Mouse (Mus musculus) testis, postnatal 10 days (tissue): ENCODE results near the gene Pou5f1.
"Not testable (repeated sequence)": the region's sequence is repeated elsewhere in the genome, so short reads cannot be mapped to it uniquely, and the experiment has no call there.

Source experiments
- DNase-seq: peaks from one replicate; pipeline ENCODE4 v3.0.0; 2021; ENCODE audit warnings: low spot score

Gene Pou5f1

DNA sequence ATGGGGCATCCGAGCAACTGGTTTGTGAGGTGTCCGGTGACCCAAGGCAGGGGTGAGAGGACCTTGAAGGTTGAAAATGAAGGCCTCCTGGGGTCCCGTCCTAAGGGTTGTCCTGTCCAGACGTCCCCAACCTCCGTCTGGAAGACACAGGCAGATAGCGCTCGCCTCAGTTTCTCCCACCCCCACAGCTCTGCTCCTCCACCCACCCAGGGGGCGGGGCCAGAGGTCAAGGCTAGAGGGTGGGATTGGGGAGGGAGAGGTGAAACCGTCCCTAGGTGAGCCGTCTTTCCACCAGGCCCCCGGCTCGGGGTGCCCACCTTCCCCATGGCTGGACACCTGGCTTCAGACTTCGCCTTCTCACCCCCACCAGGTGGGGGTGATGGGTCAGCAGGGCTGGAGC, at the start of gene Pou5f1:
Gene Pou5f1 (plus strand): TSS at position 243 of the 400 bp plus-strand sequence.
- DNase-seq = no peak

DNA sequence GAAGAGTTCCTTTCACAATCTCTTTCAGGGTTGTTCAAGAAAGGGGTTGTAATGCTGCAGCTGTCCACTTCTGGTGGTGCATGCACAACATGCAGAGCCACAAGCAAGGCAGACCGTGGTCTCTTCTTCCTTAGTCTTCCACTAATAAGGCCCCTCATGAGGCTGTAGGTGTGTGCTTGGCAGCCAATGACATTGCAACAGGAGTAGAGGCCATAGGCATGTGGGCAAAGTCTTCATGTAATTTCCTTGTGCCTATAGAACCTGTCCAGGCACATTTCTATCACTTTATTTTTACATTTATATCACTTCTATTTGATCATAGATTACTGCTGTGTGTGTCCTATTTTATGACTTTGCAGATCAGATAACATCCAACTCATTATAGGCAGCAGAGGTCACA, 47.6 kb upstream of the Pou5f1 start:
- not testable (repeated sequence) for DNase-seq

DNA sequence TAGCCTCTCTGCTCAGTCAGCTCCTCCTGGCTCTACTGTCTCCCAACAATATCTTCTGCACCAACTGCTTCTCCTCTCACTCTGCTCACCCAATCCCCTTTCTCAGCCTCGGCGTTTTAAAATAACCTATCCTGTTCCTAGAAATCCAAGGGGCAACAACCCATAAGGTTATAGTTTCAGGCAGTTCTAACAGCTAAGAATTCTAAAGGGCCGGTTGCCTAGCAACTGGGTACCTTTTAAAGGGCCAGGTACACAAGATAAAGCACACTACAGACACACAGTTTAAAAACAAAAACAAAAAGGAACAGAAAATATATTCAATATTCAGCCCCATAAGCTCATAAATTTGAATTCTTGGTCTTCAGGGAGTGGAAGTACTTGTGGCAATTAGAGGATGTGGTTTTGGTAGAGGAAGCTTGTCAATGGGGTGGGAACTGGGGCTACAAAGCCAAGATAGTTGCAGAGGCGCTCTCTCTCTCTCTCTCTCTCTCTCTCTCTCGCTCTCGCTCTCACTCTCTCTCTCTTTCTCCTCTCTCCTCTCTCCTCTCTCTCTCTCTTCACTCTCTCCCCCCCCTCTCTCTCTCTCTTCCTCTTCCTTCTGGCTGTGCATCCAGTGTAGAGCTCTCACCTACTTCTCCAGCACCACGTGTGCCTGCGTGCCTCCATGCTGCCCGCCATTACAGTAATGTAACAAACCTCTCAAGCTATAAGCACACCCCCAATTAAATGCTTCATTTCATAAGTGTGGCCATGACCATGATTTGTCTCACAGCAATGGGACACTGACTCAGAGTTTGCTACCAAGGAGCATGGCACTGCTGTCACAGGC, 45.1 kb upstream of the Pou5f1 start:
- DNase-seq = not testable (repeated sequence)

DNA sequence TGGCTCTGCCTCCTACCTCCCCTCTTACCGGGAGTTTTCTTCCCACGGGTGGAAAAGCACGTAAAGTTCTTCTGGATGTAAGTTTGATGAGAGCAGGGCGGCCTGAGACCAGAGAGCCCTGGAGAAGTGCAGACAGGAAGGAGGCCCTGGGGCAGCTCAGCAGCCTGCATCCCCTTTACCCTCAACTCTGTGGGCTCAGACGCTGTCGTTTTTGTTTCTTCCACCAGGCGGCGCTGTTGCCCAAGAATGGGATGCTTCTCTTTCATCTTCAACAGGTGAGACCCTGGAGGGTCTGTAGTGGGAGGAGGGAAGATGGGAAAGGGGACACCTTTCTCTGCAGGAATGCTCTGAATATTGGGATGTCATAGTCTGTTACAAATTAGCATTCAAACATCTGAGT, 40.2 kb upstream of the Pou5f1 start:
- DNase-seq = not testable (repeated sequence)

DNA sequence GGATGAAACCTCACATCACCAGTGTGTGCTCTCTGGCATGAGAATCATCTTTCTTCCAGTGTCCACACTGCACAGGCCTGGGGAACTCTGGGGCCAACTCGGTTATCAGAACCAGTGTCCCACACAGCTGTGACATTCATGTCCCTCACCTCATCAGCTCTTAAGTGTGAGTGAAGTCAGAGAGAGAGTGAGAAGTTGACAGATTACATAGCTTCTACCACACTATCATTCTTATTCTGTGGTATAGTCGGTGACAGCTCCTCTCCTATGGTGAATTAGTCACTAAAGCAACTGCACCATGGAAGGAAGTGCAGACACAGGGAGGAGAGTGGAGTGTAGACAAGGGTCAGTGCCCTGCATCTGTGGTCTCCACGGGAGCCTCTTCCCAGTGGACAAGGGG, 36.9 kb upstream of the Pou5f1 start:
- not testable (repeated sequence) for DNase-seq

DNA sequence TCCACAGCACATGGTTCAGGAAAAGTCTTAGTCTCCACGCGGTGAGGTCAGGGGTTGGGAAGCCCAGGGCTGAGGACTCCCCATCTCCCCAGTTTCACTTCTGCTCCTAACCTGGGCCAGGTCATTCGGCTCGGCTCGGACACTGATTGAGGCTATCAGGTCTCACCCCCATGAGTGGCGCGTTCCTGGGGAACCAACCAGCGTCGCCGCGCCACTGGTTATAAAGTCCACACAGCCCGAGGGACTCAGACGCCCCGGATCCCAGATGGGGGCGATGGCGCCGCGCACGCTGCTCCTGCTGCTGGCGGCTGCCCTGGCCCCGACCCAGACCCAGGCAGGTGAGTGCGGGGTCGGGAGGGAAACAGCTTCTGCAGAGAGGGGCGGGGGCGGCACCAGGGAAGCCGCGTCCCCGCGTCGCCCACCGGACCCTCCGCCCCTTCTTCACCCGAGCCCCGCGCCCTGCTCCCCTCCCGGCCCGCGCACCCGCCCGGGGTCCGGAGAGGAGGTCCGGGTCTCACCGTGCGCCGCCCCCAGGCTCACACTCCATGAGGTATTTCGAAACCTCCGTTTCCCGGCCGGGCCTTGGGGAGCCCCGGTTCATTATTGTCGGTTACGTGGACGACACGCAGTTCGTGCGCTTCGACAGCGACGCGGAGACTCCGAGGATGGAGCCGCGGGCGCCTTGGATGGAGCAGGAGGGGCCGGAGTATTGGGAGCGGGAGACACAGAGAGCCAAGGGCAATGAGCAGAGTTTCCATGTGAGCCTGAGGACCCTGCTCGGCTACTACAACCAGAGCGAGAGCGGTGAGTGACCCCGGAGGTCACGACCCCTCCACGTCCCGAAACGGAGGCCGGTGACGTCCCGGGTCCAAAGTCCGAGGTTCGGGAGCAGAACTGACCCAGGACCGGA, 35.7 kb upstream of the Pou5f1 start, which contains the start of gene H2-Q10:
Gene H2-Q10 (plus strand): TSS at position 248 of the 910 bp plus-strand sequence.
- peak; percentile 57 for DNase-seq

DNA sequence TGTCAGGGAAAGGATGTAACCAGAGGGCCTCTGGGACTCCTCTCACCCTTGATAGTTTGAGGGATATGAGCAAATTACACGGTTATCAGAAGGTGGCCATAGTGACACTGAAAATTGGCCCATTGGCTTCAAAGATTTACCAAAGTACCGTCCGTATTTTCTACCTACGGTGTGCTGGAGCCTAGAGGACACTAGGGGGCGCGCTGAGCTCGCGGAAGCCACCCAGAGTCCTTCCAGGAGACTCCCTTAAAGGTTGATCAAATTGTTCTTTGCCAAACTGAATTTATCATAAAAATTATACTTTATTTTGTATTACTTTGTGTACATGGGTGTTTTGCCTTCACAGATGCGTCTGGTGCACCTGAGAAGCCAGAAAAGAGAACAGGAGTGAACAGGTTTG, 21.8 kb upstream of the Pou5f1 start:
- DNase-seq = peak; percentile 82

DNA sequence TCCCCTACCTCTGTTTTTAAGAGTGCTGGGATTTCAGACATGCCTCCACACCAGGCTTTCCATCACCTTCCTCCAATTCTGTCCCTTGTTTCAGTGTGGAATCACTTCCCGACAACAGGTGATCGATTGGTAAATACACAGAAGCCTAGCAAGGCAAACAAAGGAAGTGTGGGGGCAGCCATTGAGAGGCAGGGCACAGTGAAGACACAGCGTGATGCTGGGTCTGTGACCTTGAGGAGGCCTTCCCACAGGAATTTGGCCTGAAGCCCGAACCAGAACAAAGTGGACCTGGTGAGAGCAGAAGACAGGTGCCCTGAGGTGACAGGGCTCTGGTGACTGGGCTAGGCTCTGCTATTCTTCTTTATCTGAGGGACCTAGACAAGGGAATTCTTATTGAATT, 20.1 kb upstream of the Pou5f1 start:
- peak; percentile 66 for DNase-seq

DNA sequence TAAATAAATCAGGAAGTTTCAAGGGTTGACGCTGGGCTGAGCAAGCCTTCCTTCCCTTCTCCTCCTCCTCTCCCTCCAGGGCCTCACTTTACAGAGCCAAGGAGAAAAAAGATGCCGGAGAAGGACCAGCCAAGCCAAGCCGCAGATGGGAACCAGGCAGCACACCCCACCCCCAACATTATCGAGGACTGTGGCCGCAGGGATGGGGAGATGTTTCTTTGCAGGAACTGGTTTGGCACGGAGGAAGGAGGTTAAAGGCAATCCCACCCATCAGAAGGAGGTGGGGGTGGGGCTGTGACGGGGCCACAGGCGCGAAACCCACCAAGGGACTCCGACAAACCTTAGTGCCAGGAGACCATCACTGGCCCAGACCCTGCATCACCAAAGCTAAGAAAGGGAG, 19.1 kb upstream of the Pou5f1 start:
- DNase-seq = no peak

DNA sequence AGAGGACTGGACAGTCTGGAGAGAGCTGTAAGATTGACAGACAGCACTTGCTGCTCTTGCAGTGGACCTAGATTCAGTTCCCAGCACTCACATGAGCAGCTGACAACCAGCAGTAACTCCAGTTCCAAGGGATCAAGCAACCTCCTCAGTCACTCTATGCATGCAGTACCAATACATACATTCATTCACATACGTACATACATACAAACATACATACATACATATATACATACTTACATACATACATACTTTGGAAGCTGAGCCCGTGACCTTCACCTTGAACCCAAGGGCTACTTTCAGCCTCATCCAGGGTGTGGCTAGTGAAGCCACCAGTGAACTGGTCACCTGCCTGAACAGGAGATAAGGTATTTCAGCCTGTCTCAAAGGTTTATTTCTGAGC, 17.8 kb upstream of the Pou5f1 start:
- DNase-seq = no peak

DNA sequence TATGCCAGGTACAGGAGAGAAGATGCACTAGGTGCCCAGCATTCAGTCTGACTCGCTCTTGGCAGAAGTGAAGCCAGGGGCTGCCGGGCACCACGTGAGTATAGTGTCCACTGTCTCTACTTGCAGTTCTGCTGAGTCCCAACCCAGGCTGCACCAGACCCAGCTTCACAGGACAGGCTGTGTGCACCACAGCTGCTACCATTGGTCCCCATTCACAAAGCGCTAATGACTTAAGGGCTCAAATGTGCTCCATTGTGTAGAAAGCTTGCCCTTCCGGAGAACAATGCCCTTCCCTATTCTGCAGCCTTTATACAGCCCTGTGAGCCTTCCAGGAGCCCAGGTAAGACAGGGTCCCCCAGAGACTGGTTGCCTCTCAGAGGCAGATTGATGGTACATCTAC, 15.5 kb upstream of the Pou5f1 start:
- no peak for DNase-seq

DNA sequence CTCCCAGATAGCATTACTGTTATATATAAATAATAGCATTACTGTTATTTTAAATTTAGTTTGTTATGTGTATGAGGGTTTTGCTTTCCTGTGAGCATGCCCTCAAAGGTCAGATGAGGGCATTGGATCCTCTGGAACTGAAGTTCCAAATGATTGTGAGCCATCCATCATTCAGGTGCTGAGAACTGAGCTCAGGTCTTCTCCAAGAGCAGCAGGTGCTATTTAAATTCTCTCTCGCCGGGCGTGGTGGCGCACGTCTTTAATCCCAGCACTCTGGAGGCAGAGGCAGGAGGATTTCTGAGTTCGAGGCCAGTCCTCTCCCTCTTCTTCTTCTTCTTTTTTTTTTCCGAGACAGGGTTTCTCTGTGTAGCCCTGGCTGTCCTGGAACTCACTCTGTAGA, 8.7 kb upstream of the Pou5f1 start:
- DNase-seq = no peak

DNA sequence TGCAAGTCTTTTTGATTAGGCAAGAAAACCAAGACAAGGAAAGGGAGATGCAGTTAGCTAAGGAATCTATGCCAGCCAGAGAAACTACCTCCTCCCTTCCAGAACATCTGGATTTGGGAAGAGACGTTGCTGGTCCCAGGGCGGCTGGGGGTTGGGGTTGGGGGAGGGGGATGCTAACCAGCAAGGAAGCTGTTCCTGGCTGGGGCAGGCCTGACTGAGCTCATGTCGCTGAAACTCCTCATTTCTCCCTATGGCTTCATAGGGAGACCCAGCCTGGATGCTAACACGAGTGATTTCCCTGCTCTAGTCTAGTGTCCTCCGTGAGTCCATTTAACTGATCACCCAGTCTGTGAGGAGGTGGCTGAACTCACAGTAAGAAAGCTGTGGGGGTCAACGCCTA, 3.6 kb upstream of the Pou5f1 start:
- no peak for DNase-seq

DNA sequence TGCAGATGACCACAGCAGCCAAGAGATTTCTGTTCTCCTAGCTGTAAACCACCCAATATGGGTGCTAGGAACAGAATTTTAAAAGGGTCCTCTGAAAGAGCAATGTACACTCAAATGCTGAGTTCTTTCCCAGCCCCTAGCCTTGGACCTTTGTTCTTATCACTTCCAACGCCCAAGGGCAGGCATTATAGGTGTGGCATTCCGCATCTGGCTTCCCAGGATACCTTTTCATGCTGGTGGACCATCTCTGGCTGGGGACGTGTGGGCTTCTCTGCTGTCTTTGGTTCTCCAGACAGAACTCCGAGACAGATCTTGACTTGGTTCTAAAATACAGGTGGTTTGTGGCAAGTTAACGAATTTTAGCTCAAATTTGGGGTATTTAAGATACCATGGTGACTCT, 3.1 kb upstream of the Pou5f1 start:
- DNase-seq = no peak

DNA sequence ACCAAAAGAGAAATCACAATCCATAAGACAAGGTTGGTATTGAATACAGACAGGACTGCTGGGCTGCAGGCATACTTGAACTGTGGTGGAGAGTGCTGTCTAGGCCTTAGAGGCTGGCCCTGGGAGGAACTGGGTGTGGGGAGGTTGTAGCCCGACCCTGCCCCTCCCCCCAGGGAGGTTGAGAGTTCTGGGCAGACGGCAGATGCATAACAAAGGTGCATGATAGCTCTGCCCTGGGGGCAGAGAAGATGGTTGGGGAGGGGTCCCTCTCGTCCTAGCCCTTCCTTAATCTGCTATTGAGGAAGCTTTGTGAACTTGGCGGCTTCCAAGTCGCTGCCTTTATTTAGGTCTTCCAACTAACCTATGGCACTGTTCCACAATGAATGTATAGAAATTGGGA, 2.0 kb upstream of the Pou5f1 start:
- no peak for DNase-seq

DNA sequence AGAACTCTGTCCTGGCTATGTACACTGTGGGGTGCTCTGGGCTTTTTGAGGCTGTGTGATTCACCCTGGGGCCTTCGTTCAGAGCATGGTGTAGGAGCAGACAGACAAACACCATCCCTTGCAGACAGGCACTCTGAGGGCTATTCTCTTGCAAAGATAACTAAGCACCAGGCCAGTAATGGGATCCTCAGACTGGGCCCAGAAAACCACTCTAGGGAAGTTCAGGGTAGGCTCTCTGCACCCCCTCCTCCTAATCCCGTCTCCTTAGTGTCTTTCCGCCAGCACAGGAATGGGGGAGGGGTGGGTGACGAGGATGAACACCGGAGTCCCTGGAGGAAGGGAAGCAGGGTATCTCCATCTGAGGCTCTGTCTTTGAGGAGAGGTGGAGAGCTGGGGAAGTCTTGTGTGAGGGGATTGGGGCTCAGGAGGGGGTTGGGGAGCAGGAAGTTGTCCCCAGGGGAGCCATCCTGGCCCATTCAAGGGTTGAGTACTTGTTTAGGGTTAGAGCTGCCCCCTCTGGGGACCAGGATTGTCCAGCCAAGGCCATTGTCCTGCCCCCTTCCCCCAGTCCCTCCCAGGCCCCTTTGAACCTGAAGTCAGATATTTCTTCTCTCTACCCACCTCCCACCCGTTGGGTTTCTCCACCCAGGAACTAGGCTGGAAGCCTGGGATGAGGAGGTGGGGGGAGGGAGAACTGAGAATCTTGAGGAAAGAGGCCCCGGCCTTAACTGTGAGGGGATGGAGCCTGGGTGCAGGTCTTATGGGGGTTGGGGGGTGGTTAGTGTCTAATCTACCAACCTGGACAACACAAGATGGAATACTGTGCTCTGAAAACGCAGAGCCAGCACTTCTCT, 963 bp upstream of the Pou5f1 start:
- no peak for DNase-seq

DNA sequence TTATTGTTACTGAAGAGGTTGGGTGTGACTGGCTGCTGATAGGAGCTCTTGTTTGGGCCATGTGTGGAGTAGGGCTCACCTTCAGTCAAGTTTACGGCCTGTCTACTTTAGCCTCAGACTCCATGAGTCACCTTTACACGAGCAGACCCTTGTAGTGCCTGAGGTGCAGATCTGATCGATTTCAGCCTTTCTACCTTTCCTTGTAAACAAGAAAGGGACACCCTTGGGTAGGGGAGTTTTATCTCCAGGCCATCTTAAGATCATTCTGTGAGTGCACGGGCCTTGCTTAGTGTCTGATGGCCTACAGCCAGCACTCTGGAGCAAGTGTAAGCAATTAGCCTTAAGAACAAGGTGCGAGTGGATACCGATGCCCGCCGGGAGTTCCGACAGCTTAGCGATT, 1.1 kb downstream of the Pou5f1 start:
- DNase-seq = no peak

DNA sequence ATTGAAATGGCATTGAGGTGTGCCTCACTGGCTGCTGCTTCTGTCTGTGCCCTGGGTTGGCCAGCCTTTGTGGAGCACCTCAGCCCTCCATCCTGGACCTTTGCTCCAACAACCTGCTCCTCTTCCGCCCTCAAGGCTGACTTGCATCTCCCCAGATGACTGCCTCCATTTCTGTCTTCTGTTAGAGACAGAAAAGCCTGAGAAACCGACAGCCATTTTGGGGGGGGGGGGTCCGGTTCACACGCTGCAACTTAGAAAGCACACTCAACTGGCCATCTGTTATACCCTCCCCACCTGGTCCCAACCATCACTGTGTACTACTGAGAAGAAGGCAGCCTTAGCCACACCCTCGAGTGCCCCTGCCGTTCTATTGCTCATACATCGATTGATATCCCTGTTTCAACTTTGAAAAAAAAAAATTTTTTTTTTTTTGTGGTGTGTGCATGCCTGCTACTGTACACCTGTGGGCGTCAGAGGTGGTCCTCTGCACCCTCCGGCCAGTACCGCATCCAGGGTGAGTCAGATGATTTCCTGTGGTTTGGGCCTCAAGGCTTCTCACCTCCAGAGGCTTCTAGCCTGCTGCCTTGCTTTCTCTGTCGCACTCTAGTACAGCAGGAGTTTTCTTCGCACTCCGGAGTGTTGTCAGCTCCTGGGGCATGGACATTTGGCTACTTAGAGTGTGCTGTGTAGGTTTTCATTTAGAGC, 1.9 kb downstream of the Pou5f1 start:
- no peak for DNase-seq

DNA sequence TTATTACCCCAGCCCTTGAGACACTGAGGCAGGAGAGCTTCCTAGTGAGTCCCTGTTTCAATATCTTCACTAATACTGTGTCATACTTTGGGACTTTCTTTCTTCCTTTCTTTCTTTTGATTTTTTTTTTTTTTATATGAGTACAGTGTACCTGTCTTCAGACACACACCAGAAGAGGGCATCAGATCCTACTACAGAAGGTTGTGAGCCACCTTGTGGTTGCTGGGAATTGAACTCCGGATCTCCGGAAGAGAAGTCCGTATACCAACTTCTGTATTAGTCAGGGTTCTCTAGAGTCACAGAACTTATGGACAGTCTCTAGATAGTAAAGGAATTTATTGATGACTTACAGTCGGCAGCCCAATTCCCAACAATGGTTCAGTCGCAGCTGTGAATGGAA, 2.5 kb downstream of the Pou5f1 start:
- not testable (repeated sequence) for DNase-seq

DNA sequence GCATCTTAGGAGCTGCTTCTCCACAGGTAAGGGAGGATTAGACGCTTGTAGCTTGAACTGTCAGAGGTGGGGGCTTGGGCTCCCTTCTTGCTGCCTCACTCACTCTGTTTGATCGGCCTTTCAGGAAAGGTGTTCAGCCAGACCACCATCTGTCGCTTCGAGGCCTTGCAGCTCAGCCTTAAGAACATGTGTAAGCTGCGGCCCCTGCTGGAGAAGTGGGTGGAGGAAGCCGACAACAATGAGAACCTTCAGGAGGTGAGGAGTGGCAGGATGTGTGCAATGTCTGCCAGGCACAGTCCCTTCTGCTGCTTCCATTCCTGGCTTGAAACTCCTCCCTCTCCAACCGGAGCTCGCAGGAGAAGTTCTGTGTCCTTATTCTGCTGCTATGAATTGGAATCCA, 3.5 kb downstream of the Pou5f1 start:
- DNase-seq = peak; percentile 71

DNA sequence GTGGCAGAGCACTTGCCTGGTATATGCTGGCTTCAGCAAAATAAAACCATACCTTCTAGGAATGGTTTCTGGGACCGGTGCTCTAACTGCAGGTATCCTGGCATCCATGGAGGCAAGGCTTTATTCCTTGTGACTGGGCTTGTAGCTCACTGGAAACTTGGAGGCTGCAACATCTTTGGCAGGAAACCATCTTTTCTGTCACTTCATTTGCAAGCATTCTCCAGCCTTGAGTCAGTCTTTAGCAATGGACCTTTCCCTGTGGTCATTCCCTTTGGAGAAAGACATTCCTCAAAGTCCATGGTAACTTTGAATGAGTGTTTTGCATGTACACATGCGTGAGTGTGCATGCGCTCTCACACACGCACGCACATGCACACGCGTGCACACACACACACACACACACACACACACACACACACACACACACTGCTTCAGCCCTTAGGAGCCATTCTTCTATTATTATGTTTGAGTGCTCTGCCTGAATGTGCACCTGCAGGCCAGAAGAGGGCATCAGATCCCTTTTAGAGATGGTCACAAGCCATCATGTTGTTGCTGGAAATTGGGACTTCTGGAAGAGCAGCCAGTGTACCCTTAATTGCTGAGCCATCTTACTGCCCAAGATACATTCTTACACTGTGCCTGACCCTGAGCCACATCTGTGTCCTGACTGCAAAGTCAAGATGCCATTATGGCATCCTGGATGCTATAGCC, 7.3 kb downstream of the Pou5f1 start:
- no peak for DNase-seq
